Mouse (Mus musculus): ENCODE results near the gene Bcat1.

- no peak for TF ChIP-seq CTCF (IDR thresholded peaks at IDR 0.05)
- TF ChIP-seq EP300 (IDR thresholded peaks at IDR 0.05), result no peak
Observed at GRCm38 (mm10) chr6:145074461-145074860, 1.5 kb downstream of the Bcat1 start.
